Mouse (Mus musculus): ENCODE data around the gene Ankef1. TPM values are rescaled to one million over a fixed set of nuclear protein-coding genes. Genes with fewer than 3 reads are reported as not detected.

The Ankef1 gene
- polyA plus RNA-seq, 1 experiment from 2014 or later = 0.62 TPM

DNA sequence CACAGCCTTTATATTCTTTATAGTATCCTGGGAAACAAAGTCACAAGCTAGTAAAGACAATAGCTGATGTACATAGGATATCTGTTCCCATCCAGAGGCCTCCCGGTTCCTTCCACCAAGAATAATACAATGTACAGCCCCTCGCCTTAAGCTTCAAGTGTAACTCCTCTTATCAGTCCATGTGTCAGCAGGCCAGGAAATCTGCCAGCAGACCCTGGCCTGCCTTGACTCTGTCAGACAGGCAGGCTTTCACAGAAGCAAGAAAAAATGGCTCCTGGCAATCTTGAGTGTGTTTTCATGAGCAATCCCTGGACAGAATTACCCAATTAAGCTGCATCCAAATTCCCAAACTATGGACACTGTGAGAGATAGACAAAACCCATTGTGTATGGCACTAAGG is 69.1 kb downstream of the Ankef1 start:
- no peak for ATAC-seq (ENCODE audit: low read depth)
- Histone ChIP-seq H3K9ac (replicated peaks; ENCODE audit: low read depth, low read length) (no peak overlapping the region), H3K9me3 (ENCODE audit: control insufficient read depth, low read length) (no peaks in the 10 kb centered on the region), H3K4me1 (ENCODE audit: control insufficient read depth, insufficient read depth, low read length) (no peaks in the 10 kb centered on the region), H3K36me3 (ENCODE audit: control insufficient read depth, insufficient read depth, low read length) (no peaks in the 10 kb centered on the region), H3K27ac (ENCODE audit: low read depth, low read length) (no peak overlapping the region), H3K4me2 (ENCODE audit: low read depth, low read length) (no peak overlapping the region), H3K4me3 (ENCODE audit: low read depth, low read length) (no peak overlapping the region), H3K27me3 (ENCODE audit: control insufficient read depth, insufficient read depth, low read length) (no peaks in the 10 kb centered on the region)
- 86% methylated on average over 2 of the region's 2 CpGs for WGBS

- Histone ChIP-seq H3K9ac (replicated peaks; ENCODE audit: low read depth, low read length) (no peak overlapping the region), H3K4me2 (ENCODE audit: low read depth, low read length) (no peak overlapping the region), H3K36me3 (ENCODE audit: control insufficient read depth, insufficient read depth, low read length) (no peaks in the 10 kb centered on the region), H3K4me3 (ENCODE audit: low read depth, low read length) (no peak overlapping the region), H3K4me1 (ENCODE audit: control insufficient read depth, insufficient read depth, low read length) (no peaks in the 10 kb centered on the region), H3K27me3 (ENCODE audit: control insufficient read depth, insufficient read depth, low read length) (no peaks in the 10 kb centered on the region), H3K9me3 (ENCODE audit: control insufficient read depth, low read length) (no peaks in the 10 kb centered on the region), H3K27ac (ENCODE audit: low read depth, low read length) (no peak overlapping the region)
- no peak for ATAC-seq (ENCODE audit: low read depth)
- 61% methylated on average over 2 of the region's 2 CpGs for WGBS
Measured at GRCm38 (mm10) chr2:136582762-136583161, 81.1 kb downstream of the Ankef1 start.

DNA sequence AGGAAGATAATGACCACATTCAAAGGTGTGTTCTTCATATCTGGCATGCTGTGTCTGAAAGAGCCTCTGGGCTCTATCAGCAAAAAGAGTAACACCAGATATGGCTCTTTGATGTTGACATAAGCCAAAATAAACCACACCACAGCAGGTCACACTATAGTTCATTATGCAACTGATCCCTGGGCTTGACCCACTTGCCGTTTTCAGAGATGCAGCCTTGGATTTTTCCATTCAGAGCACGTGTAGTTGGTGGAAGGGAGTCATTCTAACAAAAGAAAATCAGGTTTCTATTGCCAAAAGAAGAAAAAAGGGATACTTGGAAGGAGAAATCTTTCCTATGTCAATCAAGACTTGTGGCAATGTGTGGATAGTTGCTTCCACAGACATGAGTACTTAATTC is 87.1 kb downstream of the Ankef1 start:
- H3K4me3 ChIP-seq (ENCODE audit: low read depth, low read length) = no peak overlapping the region
- no peaks in the 10 kb centered on the region for H3K9me3 ChIP-seq (ENCODE audit: control insufficient read depth, low read length)
- no peaks in the 10 kb centered on the region for H3K36me3 ChIP-seq (ENCODE audit: control insufficient read depth, insufficient read depth, low read length)
- WGBS = 45% methylated on average over 2 of the region's 2 CpGs
- no peak overlapping the region for H3K9ac ChIP-seq (replicated peaks; ENCODE audit: low read depth, low read length)
- no peak overlapping the region for H3K27ac ChIP-seq (ENCODE audit: low read depth, low read length)
- no peak for ATAC-seq (ENCODE audit: low read depth)
- no peaks in the 10 kb centered on the region for H3K4me1 ChIP-seq (ENCODE audit: control insufficient read depth, insufficient read depth, low read length)
- no peak overlapping the region for H3K4me2 ChIP-seq (ENCODE audit: low read depth, low read length)
- H3K27me3 ChIP-seq (ENCODE audit: control insufficient read depth, insufficient read depth, low read length) = no peaks in the 10 kb centered on the region

- Histone ChIP-seq H3K4me2 (ENCODE audit: low read depth, low read length) (no peak overlapping the region), H3K4me1 (ENCODE audit: control insufficient read depth, insufficient read depth, low read length) (no peaks in the 10 kb centered on the region), H3K27ac (ENCODE audit: low read depth, low read length) (no peak overlapping the region), H3K27me3 (ENCODE audit: control insufficient read depth, insufficient read depth, low read length) (no peaks in the 10 kb centered on the region), H3K4me3 (ENCODE audit: low read depth, low read length) (no peak overlapping the region), H3K9ac (replicated peaks; ENCODE audit: low read depth, low read length) (no peak overlapping the region), H3K36me3 (ENCODE audit: control insufficient read depth, insufficient read depth, low read length) (no peaks in the 10 kb centered on the region), H3K9me3 (ENCODE audit: control insufficient read depth, low read length) (no peaks in the 10 kb centered on the region)
- WGBS = 24% methylated on average over 3 of the region's 3 CpGs
- no peak for ATAC-seq (ENCODE audit: low read depth)
Measured at GRCm38 (mm10) chr2:136596451-136596850, 94.7 kb downstream of the Ankef1 start.

GRCm38 (mm10) chr2:136598743-136599142 is 97.0 kb downstream of the Ankef1 start:
- Histone ChIP-seq H3K4me2 (ENCODE audit: low read depth, low read length) (no peak overlapping the region), H3K27me3 (ENCODE audit: control insufficient read depth, insufficient read depth, low read length) (no peaks in the 10 kb centered on the region), H3K4me3 (ENCODE audit: low read depth, low read length) (no peak overlapping the region), H3K9ac (replicated peaks; ENCODE audit: low read depth, low read length) (no peak overlapping the region), H3K9me3 (ENCODE audit: control insufficient read depth, low read length) (no peaks in the 10 kb centered on the region), H3K27ac (ENCODE audit: low read depth, low read length) (no peak overlapping the region), H3K4me1 (ENCODE audit: control insufficient read depth, insufficient read depth, low read length) (no peaks in the 10 kb centered on the region), H3K36me3 (ENCODE audit: control insufficient read depth, insufficient read depth, low read length) (no peaks in the 10 kb centered on the region)
- no peak for ATAC-seq (ENCODE audit: low read depth)
- 81% methylated on average over 6 of the region's 6 CpGs for WGBS

DNA sequence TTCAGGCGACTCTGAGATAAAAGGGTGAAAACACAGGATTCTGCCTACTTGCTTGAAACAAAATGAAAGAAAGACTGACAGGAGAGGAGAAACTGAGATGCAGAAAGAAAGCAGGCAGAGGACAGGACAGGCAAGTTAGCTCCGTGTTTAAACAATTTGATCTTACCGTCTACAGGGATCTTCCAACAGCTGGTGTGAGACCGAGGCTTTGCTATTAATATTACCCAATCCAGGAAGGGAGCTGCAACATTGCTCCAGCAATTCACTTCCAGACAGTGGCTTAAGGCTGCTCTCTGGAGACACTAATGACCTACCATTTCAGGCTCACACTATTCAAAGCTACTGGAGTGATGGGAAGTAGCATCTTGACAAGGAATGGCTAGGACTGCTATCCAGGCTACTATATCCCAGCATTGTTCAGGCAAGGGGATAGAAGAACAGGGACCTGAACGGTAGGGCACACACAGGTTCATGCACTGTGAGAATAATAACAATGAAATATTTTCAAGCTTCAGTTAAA is 99.0 kb downstream of the Ankef1 start:
- ATAC-seq (ENCODE audit: low read depth) = no peak
- H3K36me3 ChIP-seq (ENCODE audit: control insufficient read depth, insufficient read depth, low read length) = no peaks in the 10 kb centered on the region
- no peaks in the 10 kb centered on the region for H3K9me3 ChIP-seq (ENCODE audit: control insufficient read depth, low read length)
- no peak overlapping the region for H3K4me3 ChIP-seq (ENCODE audit: low read depth, low read length)
- no peaks in the 10 kb centered on the region for H3K27me3 ChIP-seq (ENCODE audit: control insufficient read depth, insufficient read depth, low read length)
- H3K9ac ChIP-seq (replicated peaks; ENCODE audit: low read depth, low read length) = no peak overlapping the region
- no peak overlapping the region for H3K4me2 ChIP-seq (ENCODE audit: low read depth, low read length)
- H3K27ac ChIP-seq (ENCODE audit: low read depth, low read length) = no peak overlapping the region
- 74% methylated on average over 5 of the region's 5 CpGs for WGBS
- H3K4me1 ChIP-seq (ENCODE audit: control insufficient read depth, insufficient read depth, low read length) = no peaks in the 10 kb centered on the region

GRCm38 (mm10) chr2:136601206-136601605 is 99.5 kb downstream of the Ankef1 start:
- Histone ChIP-seq H3K4me1 (ENCODE audit: control insufficient read depth, insufficient read depth, low read length) (no peaks in the 10 kb centered on the region), H3K36me3 (ENCODE audit: control insufficient read depth, insufficient read depth, low read length) (no peaks in the 10 kb centered on the region)
- no peak for ATAC-seq (ENCODE audit: low read depth)

More at GRCm38 (mm10) chr2:136601206-136601605, 99.5 kb downstream of the Ankef1 start:
- H3K27ac ChIP-seq (ENCODE audit: low read depth, low read length) = no peak overlapping the region
- no peaks in the 10 kb centered on the region for H3K9me3 ChIP-seq (ENCODE audit: control insufficient read depth, low read length)
- WGBS = 52% methylated on average over 4 of the region's 4 CpGs
- H3K27me3 ChIP-seq (ENCODE audit: control insufficient read depth, insufficient read depth, low read length) = no peaks in the 10 kb centered on the region
- no peak overlapping the region for H3K9ac ChIP-seq (replicated peaks; ENCODE audit: low read depth, low read length)
- no peak overlapping the region for H3K4me3 ChIP-seq (ENCODE audit: low read depth, low read length)
- no peak overlapping the region for H3K4me2 ChIP-seq (ENCODE audit: low read depth, low read length)

Other genes starting within 250 kb of the Ankef1 start
- gene Pak7, start 113.9 kb upstream of the Ankef1 start, polyA plus RNA-seq (2014; fragmentation: Nextera tagmentation; extraction: Ambion mirVana) = 32.8 and 39.3 TPM in 2 replicates
- gene Snap25, start 211.5 kb downstream of the Ankef1 start, polyA plus RNA-seq (2014; fragmentation: Nextera tagmentation; extraction: Ambion mirVana) = 324 and 432 TPM in 2 replicates